Mouse (Mus musculus) neural tube, embryonic 15.5 days (tissue): ENCODE measurements around the gene Gm12569. TPM values are rescaled to one million over a fixed set of nuclear protein-coding genes. Genes with fewer than 3 reads are reported as not detected.

Source experiments
- ATAC-seq: fragments of 200-750 bp; cut with Nextera tagmentation; 2 replicates; pipeline ENCODE4 v1.8.0; 2017; ENCODE audit warnings: mild to moderate bottlenecking, moderate TSS enrichment, moderate library complexity; ENCODE audit not compliant: low FRiP score
- H3K27ac ChIP-seq: fragments of 300-500 bp; sonication (generic); replicated peaks from 2 replicates; pipeline ENCODE4 v1.5.1; 2015; ENCODE audit warnings: mild to moderate bottlenecking, inconsistent platforms
- H3K27me3 ChIP-seq: fragments of 300-500 bp; sonication (generic); replicated peaks from 2 replicates; pipeline ENCODE4 v1.6.1; 2015; ENCODE audit warnings: inconsistent platforms
- H3K36me3 ChIP-seq: fragments of 300-500 bp; sonication (generic); 2 replicates; pipeline ENCODE4 v1.6.1; 2015; ENCODE audit warnings: inconsistent platforms
- H3K4me1 ChIP-seq: fragments of 300-500 bp; sonication (generic); 2 replicates; pipeline ENCODE4 v1.6.1; 2015; ENCODE audit warnings: inconsistent platforms
- H3K4me2 ChIP-seq: fragments of 300-500 bp; sonication (generic); 2 replicates; pipeline ENCODE4 v1.6.1; 2015; ENCODE audit warnings: inconsistent platforms, mild to moderate bottlenecking, moderate library complexity
- H3K4me3 ChIP-seq: fragments of 300-500 bp; sonication (generic); replicated peaks from 2 replicates; pipeline ENCODE4 v1.5.1; 2015; ENCODE audit warnings: mild to moderate bottlenecking, inconsistent platforms
- H3K9ac ChIP-seq: fragments of 300-500 bp; sonication (generic); replicated peaks from 2 replicates; pipeline ENCODE4 v1.6.1; 2015; ENCODE audit warnings: mild to moderate bottlenecking, inconsistent platforms
- H3K9me3 ChIP-seq: fragments of 300-500 bp; sonication (generic); replicated peaks from 2 replicates; pipeline ENCODE4 v1.6.1; 2016; ENCODE audit warnings: inconsistent platforms
- WGBS: fragments of 180-500 bp; shearing (Covaris S2); methylation state at CpG from one replicate; pipeline ENCODE4 v1.1.7; 2015; ENCODE audit warnings: mixed read lengths; 5-methylcytosine and 5-hydroxymethylcytosine counted together
- polyA plus RNA-seq: library from polyadenylated mRNA; unstranded; fragments of >200 nt; fragmentation: Nextera tagmentation; extraction: Ambion mirVana; gene quantifications from 2 replicates; pipeline ENCODE4 v1.2.1, GENCODE M21; 2015

Gm12569 gene
- polyA plus RNA-seq, 1 experiment from 2014 or later: not detected

- Histone ChIP-seq H3K9me3 (no peaks in the 10 kb centered on the region), H3K27ac (peak within 1 kb of the TSS; percentile 98), H3K4me2 (peak within 1 kb of the TSS; percentile 79), H3K4me3 (peak within 1 kb of the TSS; percentile 91), H3K27me3 (no peaks in the 10 kb centered on the region), H3K36me3 (0 out of 2 replicates have a peak, but pooled peaks cover 2% of the 10 kb centered on the region), H3K4me1 (peaks cover 44% of the 10 kb centered on the region), H3K9ac (peak within 1 kb of the TSS; percentile 98)
- WGBS: 10% methylated on average over 57 of the region's 57 CpGs
- peak; percentile 99 for ATAC-seq
Measured at GRCm38 (mm10) chr11:51262342-51263285, 42.3 kb downstream of the Gm12569 start, which contains the start of gene BC049762. Gene BC049762, minus strand, starts transcription at chr11:51263046.

GRCm38 (mm10) chr11:51263286-51263831, 43.1 kb downstream of the Gm12569 start:
- peak; percentile 69 for ATAC-seq
- 0% methylated on average over 49 of the region's 50 CpGs for WGBS
- peak overlapping the region; percentile 91 for H3K4me3 ChIP-seq

GRCm38 (mm10) chr11:51264352-51264751, 44.1 kb downstream of the Gm12569 start:
- Histone ChIP-seq H3K36me3 (0 out of 2 replicates have a peak, but pooled peaks cover 4% of the 10 kb centered on the region), H3K27me3 (no peaks in the 10 kb centered on the region), H3K4me1 (peaks cover 44% of the 10 kb centered on the region), H3K4me2 (peak overlapping the region; percentile 79), H3K27ac (no peak overlapping the region), H3K9me3 (no peaks in the 10 kb centered on the region), H3K4me3 (peak overlapping the region; percentile 91), H3K9ac (0 out of 2 replicates have a peak overlapping the region, but pooled peaks have one; percentile 26)
- whole genome bisulfite sequencing: 26% methylated on average over 6 of the region's 6 CpGs
- ATAC-seq: no peak

More at GRCm38 (mm10) chr11:51263286-51263831, 43.1 kb downstream of the Gm12569 start:
- Histone ChIP-seq H3K27ac (peak overlapping the region; percentile 98), H3K9ac (peak overlapping the region; percentile 98), H3K36me3 (0 out of 2 replicates have a peak, but pooled peaks cover 2% of the 10 kb centered on the region), H3K9me3 (no peaks in the 10 kb centered on the region), H3K27me3 (no peaks in the 10 kb centered on the region), H3K4me1 (peaks cover 44% of the 10 kb centered on the region), H3K4me2 (peak overlapping the region; percentile 79)

GRCm38 (mm10) chr11:51265326-51265725, 45.1 kb downstream of the Gm12569 start:
- H3K9ac ChIP-seq: no peak overlapping the region
- H3K4me3 ChIP-seq: 0 out of 2 replicates have a peak overlapping the region, but pooled peaks have one; percentile 1

GRCm38 (mm10) chr11:51274418-51274817, 54.1 kb downstream of the Gm12569 start:
- Histone ChIP-seq H3K4me3 (no peak overlapping the region), H3K9ac (no peak overlapping the region), H3K27ac (no peak overlapping the region), H3K4me1 (no peaks in the 10 kb centered on the region), H3K4me2 (no peak overlapping the region), H3K9me3 (no peaks in the 10 kb centered on the region), H3K36me3 (peaks cover 60% of the 10 kb centered on the region), H3K27me3 (no peaks in the 10 kb centered on the region)
- no peak for ATAC-seq
- WGBS: 55% methylated on average over 1 of the region's 1 CpGs

More at GRCm38 (mm10) chr11:51265326-51265725, 45.1 kb downstream of the Gm12569 start:
- Histone ChIP-seq H3K36me3 (peaks cover 8% of the 10 kb centered on the region; the same call in 1 of the 2 replicates), H3K27ac (no peak overlapping the region), H3K4me1 (peaks cover 44% of the 10 kb centered on the region), H3K4me2 (peak overlapping the region; percentile 79), H3K27me3 (no peaks in the 10 kb centered on the region), H3K9me3 (no peaks in the 10 kb centered on the region)
- WGBS: 51% methylated on average over 3 of the region's 3 CpGs
- no peak for ATAC-seq

Other genes with a start within 250 kb of the Gm12569 start
- not detected in 2 replicates for gene Olfr1377, start 238.5 kb upstream of the Gm12569 start, polyA plus RNA-seq
- gene Olfr51, start 216.9 kb upstream of the Gm12569 start, polyA plus RNA-seq: not detected in 2 replicates
- not detected in 2 replicates for gene Olfr54, start 206.2 kb upstream of the Gm12569 start, polyA plus RNA-seq
- not detected in 2 replicates for gene Olfr1375, start 172.4 kb upstream of the Gm12569 start, polyA plus RNA-seq
- gene Zfp354a, start 161.2 kb upstream of the Gm12569 start, polyA plus RNA-seq: 11.3 and 12.0 TPM in 2 replicates
- 118 and 124 TPM in 2 replicates for gene Clk4, start 41.3 kb downstream of the Gm12569 start, polyA plus RNA-seq
- gene BC049762, start 42.6 kb downstream of the Gm12569 start, polyA plus RNA-seq: 0.49 and 0.54 TPM in 2 replicates
- gene Col23a1, start 69.4 kb downstream of the Gm12569 start, polyA plus RNA-seq: 9.1 and 10.5 TPM in 2 replicates